In the genomic region with DNA sequence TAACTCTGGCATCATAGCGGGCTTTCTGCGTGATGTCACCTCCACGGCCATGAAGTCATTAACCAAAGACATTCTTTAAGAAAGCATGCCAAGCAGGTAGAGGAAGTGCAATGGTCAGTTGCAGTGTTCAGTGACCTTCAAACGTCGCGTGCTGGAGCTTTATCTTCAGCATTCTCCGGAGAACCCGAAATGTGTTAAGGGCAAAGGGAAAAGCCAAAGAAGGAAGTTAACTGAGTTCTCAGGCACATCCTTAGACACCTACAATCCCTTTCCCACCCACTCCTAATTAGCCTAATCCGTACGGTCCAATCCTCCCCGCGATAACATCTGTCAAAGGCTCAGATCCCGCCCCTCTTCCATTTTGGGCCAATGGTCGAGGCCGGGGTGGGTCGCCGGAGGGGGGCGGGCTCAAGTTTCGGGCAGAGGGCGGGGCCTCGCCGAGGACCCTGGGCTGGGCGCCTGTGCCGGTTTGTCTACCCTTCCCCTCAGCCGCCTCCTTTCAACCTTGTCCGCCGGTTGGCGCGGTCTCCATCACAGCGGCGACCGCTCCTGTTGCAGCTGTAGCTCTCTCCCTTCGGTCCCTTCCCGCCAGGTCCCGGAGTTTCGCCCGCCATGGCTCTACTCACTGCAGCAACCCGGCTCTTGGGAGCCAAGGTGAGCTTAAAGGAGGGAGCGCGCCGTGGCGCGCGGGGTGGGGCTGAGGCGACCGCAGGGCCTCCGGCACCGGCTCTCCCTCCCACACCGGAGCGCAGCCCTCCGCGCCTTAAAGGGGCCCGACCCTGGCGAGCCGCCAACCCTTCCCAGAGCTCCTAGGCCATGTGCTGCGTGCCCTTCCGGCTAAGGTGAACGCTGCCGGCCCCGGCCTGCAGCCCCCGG, we compare ENCODE assay signal across 8 mouse cellular contexts. TPM values are rescaled to one million over a fixed set of nuclear protein-coding genes. Genes with fewer than 3 reads are reported as not detected.
A peak's percentile ranks its signal among the peaks of the same experiment; 100 is the strongest.
DNase-seq lines count a peak whose midpoint lies in the region; ATAC-seq and TF ChIP-seq lines count a peak whose summit lies in the region.

Gene Cs (plus strand): TSS at position 429 of the 876 bp plus-strand sequence.

- DNase-seq in G1E (ENCODE audit: low spot score), result peak; percentile 84
- DNase-seq in cerebellum, adult 18-20 months, result peak; percentile 96 to 97
- peak; percentile 97 for DNase-seq in heart, postnatal 36 days
- peak; percentile 96 to 97 for DNase-seq in layer of hippocampus, adult 2 months (ENCODE audit: low spot score in 2 of 2)
- peak; percentile 99 for DNase-seq in lung, embryonic 14.5 days
- peak; percentile 97 for DNase-seq in thymus, adult 2 months

- peaks cover 75% of the 10 kb centered on the region for H3K4me1 ChIP-seq in G1E (ENCODE audit: insufficient read depth, low read depth, low read length)
- H3K4me1 ChIP-seq in forebrain, embryonic 16.5 days (replicated peaks; ENCODE audit: control insufficient read depth, insufficient read depth, low read length), result peaks cover 23% of the 10 kb centered on the region
- peaks cover 8% of the 10 kb centered on the region for H3K4me1 ChIP-seq in lung, embryonic 14.5 days (ENCODE audit: insufficient read depth)
- H3K4me1 ChIP-seq in olfactory bulb, adult 2 months (ENCODE audit: control insufficient read depth, insufficient read depth, low read length), result 0 out of 2 replicates have a peak, but pooled peaks cover 3% of the 10 kb centered on the region
- H3K4me1 ChIP-seq in thymus, adult 2 months (replicated peaks; ENCODE audit: control insufficient read depth, insufficient read depth, low read length), result no peaks in the 10 kb centered on the region

- H3K9ac ChIP-seq in forebrain, embryonic 16.5 days (replicated peaks; ENCODE audit: low read depth, low read length), result peak within 1 kb of the TSS; percentile 94
- peak within 1 kb of the TSS; percentile 85 for H3K9ac ChIP-seq in lung, embryonic 14.5 days

- under 1% methylated on average over 60 of the region's 61 CpGs for WGBS in forebrain, embryonic 16.5 days
- under 1% methylated on average over 59 of the region's 61 CpGs for WGBS in lung, embryonic 14.5 days
- WGBS in olfactory bulb, adult 2 months, result under 1% methylated on average over 61 of the region's 61 CpGs
- under 1% methylated on average over 61 of the region's 61 CpGs for WGBS in thymus, adult 2 months

- H3K9me3 ChIP-seq in G1E (replicated peaks), result no peaks in the 10 kb centered on the region
- no peaks in the 10 kb centered on the region for H3K9me3 ChIP-seq in forebrain, embryonic 16.5 days (ENCODE audit: control insufficient read depth, low read length)
- no peaks in the 10 kb centered on the region for H3K9me3 ChIP-seq in lung, embryonic 14.5 days (ENCODE audit: low read depth, low read length)

- H3K4me3 ChIP-seq in G1E (ENCODE audit: low read depth, low read length), result peak within 1 kb of the TSS; percentile 88
- H3K4me3 ChIP-seq in forebrain, embryonic 16.5 days (replicated peaks; ENCODE audit: low read length), result peak within 1 kb of the TSS; percentile 94
- peak within 1 kb of the TSS; percentile 89 for H3K4me3 ChIP-seq in layer of hippocampus, adult 2 months
- H3K4me3 ChIP-seq in lung, embryonic 14.5 days (ENCODE audit: low read depth, low read length), result peak within 1 kb of the TSS; percentile 93
- peak within 1 kb of the TSS; percentile 98 for H3K4me3 ChIP-seq in olfactory bulb, adult 2 months (ENCODE audit: insufficient read depth, low read depth, low read length)
- H3K4me3 ChIP-seq in thymus, adult 2 months (ENCODE audit: control insufficient read depth, insufficient read depth, low read length), result peak within 1 kb of the TSS; percentile 76

- TF ChIP-seq POLR2A in olfactory bulb, adult 2 months (IDR thresholded peaks at IDR 0.05; ENCODE audit: insufficient read depth, low read depth, low read length), result peak; percentile 90
- TF ChIP-seq POLR2A in thymus, adult 2 months (IDR thresholded peaks at IDR 0.05; ENCODE audit: control insufficient read depth, extremely low read depth, insufficient read depth, low read length, poor library complexity), result 0 out of 2 replicates have a peak, but pooled peaks have one; percentile 30

- H3K27me3 ChIP-seq in G1E (ENCODE audit: insufficient read depth, low read length), result no peaks in the 10 kb centered on the region
- H3K27me3 ChIP-seq in forebrain, embryonic 16.5 days (replicated peaks; ENCODE audit: control insufficient read depth, insufficient read depth, low read length), result no peaks in the 10 kb centered on the region
- no peaks in the 10 kb centered on the region for H3K27me3 ChIP-seq in lung, embryonic 14.5 days (ENCODE audit: insufficient read depth, low read length)
- no peaks in the 10 kb centered on the region for H3K27me3 ChIP-seq in thymus, adult 2 months (ENCODE audit: control insufficient read depth, insufficient read depth, low read length)

- peaks cover 29% of the 10 kb centered on the region for H3K36me3 ChIP-seq in G1E (replicated peaks)
- no peaks in the 10 kb centered on the region; the same call in 1 of the 2 replicates for H3K36me3 ChIP-seq in forebrain, embryonic 16.5 days (ENCODE audit: control insufficient read depth, insufficient read depth)
- peaks cover 9% of the 10 kb centered on the region; the same call in 1 of the 2 replicates for H3K36me3 ChIP-seq in lung, embryonic 14.5 days (ENCODE audit: insufficient read depth)
- no peaks in the 10 kb centered on the region for H3K36me3 ChIP-seq in thymus, adult 2 months (ENCODE audit: control insufficient read depth, insufficient read depth, low read length)

- ATAC-seq in G1E (ENCODE audit: extremely low read depth, insufficient number of reproducible peaks, low FRiP score, poor library complexity, severe bottlenecking), result peak; percentile 90
- ATAC-seq in forebrain, embryonic 16.5 days, result peak; percentile 99
- ATAC-seq in lung, embryonic 14.5 days (ENCODE audit: insufficient read depth), result peak; percentile 98

- no peak for TF ChIP-seq CTCF in G1E (IDR thresholded peaks at IDR 0.05; ENCODE audit: low read depth, low read length)
- no peak for TF ChIP-seq CTCF in layer of hippocampus, adult 2 months (conservative IDR thresholded peaks at IDR 0.05)
- no peak for TF ChIP-seq CTCF in lung, embryonic 14.5 days (IDR thresholded peaks at IDR 0.05; ENCODE audit: low read depth)
- no peak for TF ChIP-seq CTCF in olfactory bulb, adult 2 months (IDR thresholded peaks at IDR 0.05; ENCODE audit: insufficient read depth, low read depth, low read length)
- peak; percentile 59; the same call in 1 of the 2 replicates for TF ChIP-seq CTCF in thymus, adult 2 months (IDR thresholded peaks at IDR 0.05; ENCODE audit: borderline replicate concordance, control insufficient read depth, extremely low read depth, insufficient read depth, low read length, poor library complexity)

- peak within 1 kb of the TSS; percentile 96 for H3K4me2 ChIP-seq in forebrain, embryonic 16.5 days (ENCODE audit: low read length)
- H3K4me2 ChIP-seq in lung, embryonic 14.5 days, result peak within 1 kb of the TSS; percentile 94

- H3K27ac ChIP-seq in forebrain, embryonic 16.5 days (ENCODE audit: low read length), result peak within 1 kb of the TSS; percentile 92
- H3K27ac ChIP-seq in layer of hippocampus, adult 2 months, result peak within 1 kb of the TSS; percentile 95
- peak within 1 kb of the TSS; percentile 85 for H3K27ac ChIP-seq in lung, embryonic 14.5 days (ENCODE audit: low read depth)
- peak within 1 kb of the TSS; percentile 97 for H3K27ac ChIP-seq in olfactory bulb, adult 2 months (ENCODE audit: insufficient read depth, low read depth, low read length)
- H3K27ac ChIP-seq in thymus, adult 2 months (ENCODE audit: control insufficient read depth, insufficient read depth, low read length), result peak within 1 kb of the TSS; percentile 82

- intact Hi-C loops in heart, postnatal 36 days (cut with DNase I), result loop anchor here (1.0 to 5.0 kb wide), 4 partner anchors 21 to 120 kb away; partner anchors contain the start of genes Ankrd52 and Pan2

RNA-seq across cellular contexts. Expression of gene Cs, which starts in this region (rescaled TPM):
- total RNA-seq in G1E (2014; fragmentation: Nextera tagmentation) (323 and 337 TPM in 2 replicates), G1E (2017) (175 and 181 TPM in 2 replicates)
- polyA plus RNA-seq in G1E (2012), result 21.6 and 56.6 TPM in 2 replicates
- 247 and 259 TPM in 2 replicates for polyA plus RNA-seq in forebrain, embryonic 16.5 days (2015; fragmentation: Nextera tagmentation; extraction: Ambion mirVana)
- total RNA-seq in heart, postnatal 36 days (2021), result 1,000 to 10,000 TPM; 1,152 to 1,240 TPM
- total RNA-seq in layer of hippocampus, adult 2 months (2021), result 100 to 1,000 TPM; 226 to 235 TPM
- polyA plus RNA-seq in lung, embryonic 14.5 days (2014; fragmentation: Nextera tagmentation; extraction: Ambion mirVana), result 205 and 211 TPM in 2 replicates
- 262 TPM in 1 of 2 replicates, not detected in the other for polyA plus RNA-seq in olfactory bulb, adult 2 months (2012; ENCODE audit: insufficient read depth, insufficient read length, low replicate concordance, missing spikeins)
- 215 and 225 TPM in 2 replicates for polyA plus RNA-seq in thymus, adult 2 months (2012; rRNA removed)

Comparison
In these comparisons a context has a peak if more than half of its experiments do, and no peak if none do; other contexts are left out.
1. Peak in every context shown above with its lines: DNase-seq, ATAC-seq, H3K4me3 ChIP-seq and H3K27ac ChIP-seq.